Mouse (Mus musculus) mesoderm, embryonic 11.5 days (tissue): ENCODE data around the gene Slc37a1.
A peak's percentile ranks its signal among the peaks of the same experiment; 100 is the strongest.

ENCODE experiments used
- DNase-seq: peaks from one replicate; pipeline ENCODE4 v3.0.0-alpha.2; 2012; ENCODE audit warnings: low read depth, low spot score

The Slc37a1 gene

DNA sequence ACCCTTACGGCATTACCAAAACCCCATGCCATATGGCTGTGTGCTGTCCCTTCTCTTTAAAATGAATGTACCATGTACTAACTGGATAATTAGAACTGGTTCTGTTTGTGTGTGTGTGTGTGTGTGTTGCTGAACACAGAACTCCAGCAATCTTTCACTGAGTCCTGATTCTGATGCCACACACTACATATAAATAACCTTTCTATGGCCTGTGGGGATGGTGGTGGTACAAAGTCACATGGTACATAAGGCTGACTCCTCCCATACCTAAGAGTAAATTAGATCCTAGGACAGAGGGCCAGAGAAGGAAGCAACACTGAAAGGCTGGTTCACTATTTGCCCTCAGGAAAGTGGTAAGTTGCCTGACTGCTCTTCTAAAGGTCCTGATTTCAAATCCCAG is at the start of gene Slc37a1:
Gene Slc37a1, plus strand, starts transcription at position 301 of the 400 bp plus-strand sequence.
- no peak for DNase-seq

DNA sequence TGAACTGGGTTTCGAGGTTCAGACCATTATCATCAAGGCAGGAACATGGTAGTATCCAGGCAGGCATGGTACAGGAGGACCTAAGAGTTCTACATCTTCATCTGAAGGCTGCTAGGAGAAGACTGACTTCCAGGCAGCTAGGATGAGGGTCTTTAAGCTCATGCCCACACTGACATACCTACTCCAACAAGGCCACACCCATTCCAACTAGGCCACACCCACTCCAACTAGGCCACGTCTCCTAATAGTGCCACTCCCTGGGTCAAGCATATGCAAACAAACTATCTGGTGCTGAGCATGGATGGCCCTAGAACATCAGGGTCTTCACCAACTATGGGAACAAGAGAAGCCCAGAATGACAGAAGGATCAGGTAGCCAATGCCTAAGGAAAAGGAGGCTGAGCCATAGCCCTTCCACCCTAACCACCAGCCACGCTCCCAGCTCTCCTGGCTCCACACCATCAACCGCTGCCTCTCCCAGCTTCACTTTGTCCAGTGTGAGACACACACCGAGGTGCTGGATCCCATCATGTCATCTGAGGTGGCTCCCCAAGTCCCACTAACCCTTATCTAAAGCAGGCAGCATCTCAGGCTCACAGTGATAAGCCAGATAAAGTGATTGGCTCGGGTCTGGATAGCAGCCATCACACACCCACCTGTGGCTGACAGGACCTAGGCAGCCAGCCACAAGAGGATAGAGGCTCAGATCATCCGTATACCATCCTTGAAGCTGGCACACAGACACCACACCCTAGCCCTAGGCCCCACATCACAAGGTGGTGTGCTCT is 48.2 kb upstream of the Slc37a1 start:
- no peak for DNase-seq

DNA sequence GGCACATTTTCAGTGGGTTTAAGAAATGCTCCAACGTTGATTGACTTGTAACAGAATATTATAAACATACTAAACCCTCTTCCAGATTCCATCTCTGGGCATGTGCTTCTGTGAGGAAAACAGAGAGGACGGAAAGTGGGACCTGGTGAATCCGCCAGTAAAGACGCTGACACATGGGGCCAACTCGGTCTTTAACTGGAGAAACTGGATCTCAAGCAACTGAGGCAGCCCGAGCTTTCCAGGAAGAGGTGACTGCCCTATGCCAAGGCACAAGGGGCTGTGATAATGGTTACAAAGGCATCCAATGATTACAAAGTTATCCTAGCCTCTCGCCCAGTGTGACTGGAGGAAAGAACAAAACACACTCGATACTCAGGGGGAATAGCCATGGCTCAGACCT is 45.4 kb upstream of the Slc37a1 start:
- DNase-seq, result no peak

DNA sequence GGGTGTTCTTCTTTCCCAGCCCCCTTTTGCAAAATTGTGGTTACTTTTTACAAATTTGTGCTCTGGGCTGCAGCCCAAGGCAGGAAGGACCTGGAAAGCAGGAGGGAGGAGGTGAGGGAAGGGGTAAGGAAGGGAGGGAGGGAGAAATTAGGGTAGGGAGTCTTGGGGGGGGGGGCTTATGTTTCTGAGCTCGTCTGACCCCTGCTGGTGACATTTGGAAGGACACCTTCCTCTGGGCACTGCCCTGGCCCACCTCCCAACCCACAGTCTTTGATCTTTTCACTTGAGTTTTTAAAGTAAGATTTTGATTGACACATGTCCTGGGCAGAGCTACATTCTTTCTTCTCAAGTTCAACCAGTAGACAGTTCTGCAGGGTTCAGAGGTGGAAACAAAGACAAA is 43.8 kb upstream of the Slc37a1 start:
- no peak for DNase-seq

DNA sequence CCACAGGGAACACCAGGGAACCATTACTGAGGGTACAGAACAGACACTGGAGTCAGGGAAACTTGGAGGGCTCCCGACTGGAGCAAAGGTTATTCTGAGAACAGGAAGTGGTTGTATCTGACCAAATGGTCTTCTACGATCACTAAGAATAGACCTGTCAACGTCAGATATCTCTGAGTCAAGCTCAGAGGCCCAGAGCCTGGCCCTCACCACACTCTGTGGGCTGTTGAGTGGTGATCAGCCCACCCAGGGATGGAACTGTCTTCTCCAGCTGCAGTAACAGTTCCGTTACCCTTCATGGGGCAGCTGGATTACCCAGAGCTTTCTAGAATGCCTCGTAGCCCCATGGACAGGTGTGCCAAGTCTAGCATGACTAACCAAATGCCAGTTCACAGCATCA is 41.3 kb upstream of the Slc37a1 start:
- no peak for DNase-seq

DNA sequence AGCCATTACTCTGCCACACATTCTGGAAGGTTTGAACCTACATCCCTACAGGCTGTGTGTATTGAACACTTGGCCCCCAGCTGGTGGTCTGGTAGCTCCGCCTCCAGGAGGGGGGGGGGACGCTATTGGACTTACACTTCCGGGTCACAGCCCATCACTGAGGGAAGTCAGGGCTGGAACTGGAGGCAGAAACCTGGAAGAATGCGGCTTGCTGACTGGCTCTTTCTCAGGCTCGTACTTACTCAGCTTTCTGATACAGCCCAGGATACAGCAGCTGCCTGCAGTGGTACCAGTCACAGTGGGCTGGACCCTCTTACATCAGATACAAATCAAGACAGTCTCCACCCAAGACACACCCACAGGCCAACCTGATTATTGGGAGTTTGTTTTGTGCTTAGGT is 39.4 kb upstream of the Slc37a1 start:
- DNase-seq, result no peak

DNA sequence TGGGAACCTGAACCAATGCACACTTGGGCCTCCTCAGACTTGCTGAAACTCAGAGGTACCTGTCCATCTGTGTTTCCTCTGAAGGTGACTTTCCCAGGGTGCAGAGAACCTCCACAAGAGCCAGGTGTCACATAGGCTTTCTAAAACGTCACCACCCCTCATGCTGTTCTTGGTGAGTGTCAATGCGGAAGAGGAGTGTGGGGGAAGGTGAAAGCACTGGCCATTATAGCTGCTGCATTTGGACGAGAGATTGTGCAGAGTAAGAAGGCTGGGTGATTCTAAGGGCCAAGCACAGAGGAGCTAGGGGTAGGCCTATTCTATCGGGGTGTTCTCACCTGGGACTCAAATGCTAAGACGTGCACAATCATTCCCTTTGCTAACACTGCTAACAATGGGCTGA is 32.6 kb upstream of the Slc37a1 start:
- no peak for DNase-seq

DNA sequence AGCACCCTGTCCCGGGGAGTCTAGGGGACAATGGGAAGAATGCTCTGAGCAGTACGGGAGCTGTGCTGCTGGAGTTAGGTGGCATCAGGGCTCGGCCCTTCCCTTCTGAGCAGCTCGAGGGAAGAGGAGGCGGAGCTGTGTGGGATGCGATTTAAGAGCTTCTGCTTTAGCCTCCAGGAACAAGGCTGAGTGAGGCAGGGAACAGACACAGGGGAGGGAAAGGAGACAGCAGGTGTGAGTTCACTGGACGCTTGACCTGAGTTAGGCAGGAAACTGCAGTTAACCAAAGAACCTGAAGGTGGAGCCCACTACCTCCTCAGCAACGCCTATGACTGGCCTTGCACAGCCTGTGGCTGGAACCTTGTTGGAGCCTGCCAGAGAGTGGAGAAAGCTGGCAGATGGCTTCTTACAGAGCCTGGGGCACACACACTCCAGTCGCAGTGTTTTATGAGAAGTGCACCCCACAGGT is 32.1 kb upstream of the Slc37a1 start:
- DNase-seq, result peak; percentile 76

DNA sequence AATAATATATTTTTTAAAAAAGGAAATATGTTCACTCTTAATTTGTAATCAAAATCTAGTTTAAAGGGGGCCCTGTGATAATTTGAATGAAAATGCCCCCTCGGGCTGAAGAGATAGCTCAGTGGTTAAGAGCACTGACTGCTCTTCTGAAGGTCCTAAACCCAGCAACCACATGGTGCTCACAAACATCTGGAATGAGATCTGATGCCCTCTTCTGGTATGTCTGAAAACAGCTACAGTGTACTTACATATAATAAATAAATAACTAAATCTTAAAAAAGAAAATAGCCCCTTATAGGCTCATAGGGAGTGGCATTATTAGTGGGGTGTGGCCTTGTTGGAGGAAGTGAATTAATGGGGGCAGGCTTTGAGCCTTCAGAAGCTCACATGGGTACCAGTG is 29.4 kb upstream of the Slc37a1 start:
- no peak for DNase-seq

DNA sequence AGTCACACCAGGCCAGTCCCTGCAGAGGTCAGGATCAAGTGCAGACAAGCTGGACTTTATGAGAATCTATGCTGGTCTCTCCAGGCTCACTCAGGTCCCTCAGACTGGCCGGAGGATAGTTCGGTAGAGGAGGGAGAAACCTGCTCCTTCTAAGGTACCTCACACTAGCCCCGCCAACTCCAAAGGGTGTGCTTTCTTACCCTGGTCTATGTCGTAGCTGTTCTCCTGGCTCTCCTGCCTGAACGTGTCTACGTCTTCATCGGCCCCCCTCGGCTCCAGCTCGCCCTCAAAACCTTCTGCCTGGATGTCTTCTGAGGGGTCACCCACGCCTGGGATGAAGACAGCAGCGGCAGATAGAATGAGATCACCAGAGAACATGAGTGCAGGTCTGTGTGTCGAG is 28.7 kb upstream of the Slc37a1 start:
- no peak for DNase-seq

DNA sequence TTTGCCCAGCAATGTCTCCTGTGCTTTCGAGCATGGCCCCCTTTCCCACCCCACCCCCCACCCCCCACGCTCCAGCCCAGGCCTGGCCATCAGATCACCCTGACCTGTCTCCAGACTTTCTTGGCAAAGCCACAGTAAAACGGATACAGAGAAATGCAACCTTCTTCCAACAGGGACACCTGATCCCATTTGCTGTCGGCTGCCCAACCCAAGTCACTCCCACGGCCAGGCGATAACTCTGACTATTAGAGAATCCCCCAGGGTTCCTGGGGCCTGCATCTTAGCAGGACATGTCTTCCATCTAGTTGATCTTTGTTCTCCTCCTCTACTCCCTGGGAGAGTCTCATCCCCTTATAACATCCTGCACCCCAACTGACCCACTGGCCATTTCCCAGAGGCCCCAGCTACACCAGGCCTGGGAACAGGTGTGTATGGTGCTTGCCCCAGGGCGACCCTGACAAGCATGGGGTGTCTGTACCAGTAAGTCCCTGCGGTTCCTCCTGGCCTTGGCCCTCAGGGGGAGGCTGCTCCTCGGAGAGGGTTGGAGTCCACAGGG is 28.2 kb upstream of the Slc37a1 start:
- DNase-seq, result no peak

DNA sequence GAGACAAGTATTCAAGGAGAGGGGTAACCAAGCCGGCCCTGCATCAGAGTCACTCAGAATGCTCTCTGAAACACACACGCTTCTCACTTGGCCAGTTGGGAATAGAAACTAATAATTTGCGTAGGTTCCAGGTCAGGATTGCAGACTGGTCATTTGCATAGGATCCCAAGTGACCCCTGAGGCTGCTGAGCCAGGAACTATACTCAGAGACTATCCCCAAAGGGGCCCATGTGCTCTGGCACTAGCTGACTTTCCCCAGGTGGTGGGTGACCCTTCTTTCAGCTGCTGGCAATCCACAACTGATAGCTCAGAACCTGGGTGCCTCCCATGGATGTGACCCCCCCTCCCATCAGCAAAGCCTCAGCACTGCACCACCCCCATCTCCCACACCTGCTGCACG is 27.4 kb upstream of the Slc37a1 start:
- no peak for DNase-seq

DNA sequence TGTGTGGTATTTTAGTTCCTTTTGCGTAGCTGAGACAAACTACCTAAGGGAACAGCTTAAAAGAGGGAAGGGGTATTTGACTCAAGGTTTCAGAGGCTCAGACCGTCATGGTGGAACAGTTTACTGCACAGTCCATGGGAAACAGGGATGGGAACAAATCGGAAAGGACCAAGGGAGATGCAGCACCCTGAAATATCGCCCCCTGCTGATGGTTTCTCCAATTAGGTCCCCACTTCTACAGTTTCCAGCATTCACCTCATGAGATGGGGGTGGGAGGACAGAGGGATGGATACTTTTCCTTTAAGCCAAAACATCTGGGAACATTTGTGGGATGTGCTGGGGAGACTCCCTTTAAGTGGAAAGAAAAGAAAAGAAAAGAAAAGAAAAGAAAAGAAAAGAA is 26.8 kb upstream of the Slc37a1 start:
- DNase-seq, result no peak

DNA sequence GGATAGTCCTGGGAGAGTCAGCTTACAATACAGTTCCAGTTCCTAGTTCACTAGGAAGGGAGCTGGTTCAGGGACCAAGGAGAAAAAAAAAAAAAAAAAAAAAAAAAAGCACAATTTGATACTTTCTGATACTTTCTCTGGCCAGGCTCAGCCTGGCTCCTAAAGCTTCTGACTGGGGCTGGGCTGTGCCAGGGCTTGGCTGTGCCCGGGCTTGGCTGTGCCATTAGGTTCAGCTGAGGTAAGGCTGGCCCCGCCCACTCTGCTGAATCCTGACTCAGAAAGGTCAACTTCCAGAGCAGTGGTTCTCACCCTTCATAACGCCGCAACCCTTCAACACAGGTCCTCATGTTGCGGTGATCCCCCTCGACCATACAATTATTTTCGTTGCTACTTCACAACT is 26.2 kb upstream of the Slc37a1 start:
- DNase-seq, result no peak

DNA sequence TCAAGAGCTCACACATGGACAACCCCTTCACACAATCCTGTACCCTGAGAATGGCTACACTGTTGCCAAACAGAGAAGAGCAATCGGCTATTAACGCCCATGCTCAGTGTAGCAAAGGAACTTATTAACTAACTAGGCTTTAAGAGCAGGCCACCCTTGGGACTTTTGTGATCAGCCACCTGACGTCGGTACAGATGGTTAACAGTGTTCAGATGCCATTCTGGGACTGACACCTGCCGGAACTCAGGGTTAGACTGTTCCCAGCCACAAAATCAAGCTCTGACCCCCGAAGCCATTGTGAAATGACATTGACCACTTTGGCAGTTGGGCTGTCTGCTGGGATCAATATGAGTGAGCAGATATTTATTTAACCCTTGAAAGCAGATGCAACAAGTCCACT is 25.2 kb upstream of the Slc37a1 start:
- no peak for DNase-seq

DNA sequence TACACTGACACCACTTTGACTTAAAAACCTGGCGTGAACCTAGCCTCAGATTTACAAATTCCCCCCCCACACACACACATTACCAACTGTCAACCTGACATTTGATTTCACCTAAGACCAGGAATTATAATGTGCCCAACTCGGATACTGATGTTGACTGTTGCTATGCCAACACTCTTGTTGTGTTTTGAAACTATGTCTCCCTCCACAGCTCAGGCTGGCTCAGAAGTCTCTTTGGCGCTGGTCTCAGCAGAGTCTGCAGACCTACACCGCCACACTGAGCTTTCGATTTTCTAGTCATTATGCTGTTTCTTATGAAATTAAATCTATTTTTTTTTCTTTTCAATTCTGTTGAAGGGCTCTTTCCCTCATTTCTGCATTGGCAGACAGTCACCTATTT is 23.9 kb upstream of the Slc37a1 start:
- no peak for DNase-seq

DNA sequence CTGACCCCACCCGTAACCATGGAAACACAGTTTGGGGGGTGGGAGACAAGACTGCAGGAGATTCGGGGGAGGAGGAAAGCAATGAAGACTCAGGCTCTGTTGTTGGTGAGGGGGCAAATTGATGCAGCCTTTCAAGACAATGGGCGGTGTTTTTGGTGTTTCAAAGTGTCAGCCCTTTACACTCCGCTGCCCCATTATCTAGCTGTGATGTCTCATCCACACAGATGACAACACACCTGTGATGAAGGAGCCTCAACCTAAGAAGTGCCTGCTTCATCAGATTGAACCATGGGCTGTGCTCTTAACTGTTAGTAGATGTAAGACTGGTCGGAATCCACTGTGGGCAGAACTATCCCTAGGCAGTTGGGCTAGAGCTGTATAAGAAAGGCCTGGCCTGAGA is 22.8 kb upstream of the Slc37a1 start:
- no peak for DNase-seq

DNA sequence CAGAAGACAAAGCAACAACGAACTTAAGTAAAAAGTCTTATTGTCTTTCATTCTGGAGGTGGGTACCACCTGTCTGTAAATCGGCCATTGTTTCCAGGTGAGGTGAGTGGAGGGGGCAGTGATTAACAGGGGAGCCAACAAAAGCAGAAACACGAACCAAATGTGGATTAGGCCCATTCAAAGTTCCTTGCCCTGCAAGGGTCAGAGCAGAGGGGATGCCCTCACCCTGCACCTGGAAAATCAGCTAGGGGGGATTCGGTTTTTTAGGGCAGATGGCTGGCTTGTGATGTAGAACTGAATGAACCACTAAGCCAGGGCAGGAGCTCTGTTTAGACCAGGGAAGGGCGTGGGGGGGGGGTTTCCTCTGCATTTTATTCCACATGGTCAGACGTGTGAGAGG is 22.2 kb upstream of the Slc37a1 start:
- no peak for DNase-seq

DNA sequence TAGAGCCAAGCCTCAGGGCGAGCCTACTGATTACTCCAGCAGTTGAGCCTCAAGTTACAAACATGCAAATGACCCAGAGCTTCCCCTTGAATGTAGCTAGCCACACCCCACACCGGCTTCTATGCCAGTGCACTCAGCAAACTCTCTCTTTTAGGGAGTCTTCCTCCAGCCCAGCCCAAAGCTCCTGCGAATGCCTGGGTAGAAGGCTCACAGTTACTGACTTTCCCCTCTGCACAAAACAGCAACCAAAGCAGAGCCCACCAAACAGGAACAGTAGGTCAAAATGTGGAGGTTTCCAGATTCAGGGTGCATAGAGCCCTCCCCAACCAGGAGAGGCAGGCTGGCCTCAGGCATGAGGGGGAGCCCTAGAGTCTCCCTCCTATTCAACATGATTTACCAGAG is 21.4 kb upstream of the Slc37a1 start:
- DNase-seq, result no peak

DNA sequence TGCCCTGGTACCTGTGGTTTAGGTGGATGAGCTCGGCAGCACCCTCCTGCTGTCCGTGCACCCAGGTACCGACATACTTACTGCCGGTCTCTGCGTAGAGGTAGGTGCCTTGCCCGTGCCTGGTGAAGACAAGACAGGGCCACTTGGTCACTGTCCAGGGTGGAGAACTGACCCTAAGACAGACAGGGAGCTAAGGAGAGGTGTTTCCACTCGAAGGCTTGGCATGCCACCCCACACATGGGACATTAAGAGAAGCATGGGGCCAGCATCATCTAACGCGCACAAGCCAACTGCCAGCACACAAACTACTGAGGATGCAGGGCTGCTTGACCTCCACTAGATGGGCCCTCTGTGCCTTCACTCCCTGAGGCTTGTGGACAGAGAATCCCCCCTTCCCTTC is 20.8 kb upstream of the Slc37a1 start:
- no peak for DNase-seq

DNA sequence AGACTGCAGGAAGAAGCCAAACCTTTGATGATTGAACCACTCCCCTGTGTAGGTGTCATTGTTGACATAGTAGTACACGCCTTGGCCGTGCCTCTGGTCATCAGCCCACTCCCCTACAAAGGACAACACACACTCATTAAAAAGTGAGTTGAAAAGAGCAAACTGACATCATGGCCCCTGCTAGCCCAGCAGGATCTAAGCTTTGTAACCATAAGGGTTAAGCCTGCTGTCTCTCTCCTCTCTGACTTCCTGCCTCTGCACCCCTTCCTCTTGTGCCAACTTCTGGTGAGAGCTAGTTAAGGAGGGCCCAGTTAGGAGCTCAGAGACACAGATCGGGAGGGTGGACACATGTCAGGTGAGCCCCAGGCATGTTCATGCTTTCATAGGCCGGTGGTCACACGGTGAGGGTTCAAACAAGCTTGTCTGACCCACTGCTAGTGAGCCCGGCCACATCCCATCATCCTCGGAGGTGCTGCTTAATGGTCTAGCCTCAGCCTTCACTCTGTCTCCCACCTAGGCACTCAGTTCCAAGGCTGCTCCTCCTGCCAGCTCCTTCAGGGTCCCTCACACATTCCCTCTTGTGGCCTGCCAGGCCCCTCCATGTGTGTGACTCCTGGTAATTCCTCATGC is 20.2 kb upstream of the Slc37a1 start:
- no peak for DNase-seq

DNA sequence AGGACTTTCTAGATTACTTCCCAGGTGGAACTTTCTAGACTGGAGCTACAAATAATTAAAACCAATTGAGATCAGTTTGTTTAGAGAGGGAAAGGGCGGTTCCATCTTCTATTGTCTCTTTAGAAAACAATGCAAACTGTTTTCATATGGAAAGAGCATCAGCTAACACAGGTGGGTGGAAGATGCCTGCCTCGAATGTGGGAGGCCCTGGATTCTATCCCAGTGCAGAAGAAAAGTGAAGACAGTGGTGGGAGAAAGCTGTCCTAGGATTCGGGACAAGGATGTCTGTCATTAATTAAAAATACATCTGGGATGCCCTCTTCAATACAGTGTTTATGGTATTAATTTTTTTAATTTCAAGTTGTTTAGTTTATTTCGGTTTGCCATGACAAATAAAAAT is 19.5 kb upstream of the Slc37a1 start:
- no peak for DNase-seq

DNA sequence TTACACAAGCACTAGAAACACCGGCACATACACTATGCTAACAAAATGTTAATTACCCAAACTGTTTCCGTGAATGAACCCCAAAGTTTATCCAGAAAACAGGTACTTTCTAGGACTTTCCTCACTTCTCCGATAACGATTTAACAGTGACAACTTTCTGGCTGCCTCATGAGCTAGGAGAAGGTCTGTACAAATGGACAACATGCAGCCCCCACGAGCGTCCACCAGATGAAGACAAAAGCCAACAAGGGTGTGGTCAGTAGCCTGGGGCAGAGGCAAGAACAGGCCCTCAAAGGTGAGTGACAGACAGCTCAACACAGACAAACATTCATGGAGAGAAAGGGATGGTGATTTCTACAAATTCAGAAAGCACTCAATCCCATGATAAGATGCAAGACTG is 19.0 kb upstream of the Slc37a1 start:
- no peak for DNase-seq
